Mouse (Mus musculus): ENCODE measurements around the gene Endog.

The Endog gene

GRCm38 (mm10) chr2:30212169-30212545 is 40.9 kb downstream of the Endog start:
- DNase-seq, result no peak

DNA sequence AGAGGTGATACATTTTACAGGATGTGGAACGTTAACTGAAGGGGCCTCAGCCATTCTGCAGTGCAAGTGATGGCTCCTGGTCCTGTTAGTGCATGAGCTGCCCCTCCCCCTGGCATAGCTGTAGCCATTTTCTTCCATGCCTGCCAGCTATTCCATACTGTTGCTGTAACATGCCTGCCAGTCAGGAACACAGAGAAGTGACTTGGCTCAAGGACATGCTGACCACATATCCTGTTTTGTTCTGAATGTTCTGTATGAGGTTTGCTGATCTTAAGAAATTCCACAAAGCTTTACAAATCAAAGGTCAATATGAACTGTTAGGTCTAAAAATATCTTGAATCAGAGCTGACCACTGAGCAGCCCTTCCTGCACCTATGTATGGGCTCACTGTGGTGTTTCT is 41.7 kb downstream of the Endog start:
- no peak for DNase-seq

- no peak for DNase-seq
Measured at GRCm38 (mm10) chr2:30214745-30215144, 43.5 kb downstream of the Endog start.

DNA sequence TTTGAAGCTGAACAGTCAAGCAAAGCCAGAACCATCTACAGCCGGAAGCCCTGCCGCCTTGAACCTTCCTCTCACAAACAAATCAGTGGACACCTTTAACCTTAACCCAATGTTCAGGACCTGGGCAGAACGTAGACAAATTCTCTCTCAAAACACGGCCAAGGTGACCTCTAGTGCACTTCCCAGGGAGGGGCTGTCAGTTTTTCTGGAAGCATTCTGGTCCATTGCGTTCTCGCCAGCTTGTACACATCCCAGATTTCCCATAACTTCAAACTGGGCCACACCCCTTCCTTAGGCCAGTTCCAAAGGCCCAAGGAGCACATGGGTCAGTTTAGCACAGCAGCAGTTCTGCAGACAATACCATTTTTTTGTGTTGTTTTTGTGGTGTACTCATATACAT is 44.2 kb downstream of the Endog start:
- no peak for DNase-seq

- DNase-seq, result no peak
Measured at GRCm38 (mm10) chr2:30216293-30216692, 45.0 kb downstream of the Endog start.
